In genomic region chr2:10670423-10671298, GRCm38 (mm10) we compare ENCODE assay signal across 14 mouse cellular contexts.
DNase-seq lines count a peak whose midpoint lies in the region; ATAC-seq lines count a peak whose summit lies in the region.
"Had no signal": no experiment of that assay in that cellular context is flagged by ENCODE, and none has a peak within 500 bp of the region (broad histone marks: within the 10 kb centered on the region; RNA-seq: fewer than 3 reads in every experiment).

No protein-coding gene starts in this region.

- peaks cover 15% of the 10 kb centered on the region for H3K4me1 ChIP-seq in forebrain, embryonic 12.5 days
- no peaks in the 10 kb centered on the region; the same call in 1 of the 2 replicates for H3K4me1 ChIP-seq in forebrain, embryonic 11.5 days (replicated peaks; ENCODE audit: control insufficient read depth, insufficient read depth, low read length)
- H3K4me1 ChIP-seq in midbrain, embryonic 11.5 days (ENCODE audit: control insufficient read depth, insufficient read depth, low read length): peaks cover 5% of the 10 kb centered on the region; the same call in 1 of the 2 replicates
- H3K4me1 ChIP-seq in midbrain, embryonic 10.5 days: peaks cover 20% of the 10 kb centered on the region
- H3K4me1 ChIP-seq in kidney, embryonic 16.5 days (ENCODE audit: insufficient read depth, low read length): peaks cover 27% of the 10 kb centered on the region
- peaks cover 17% of the 10 kb centered on the region for H3K4me1 ChIP-seq in neural tube, embryonic 13.5 days (replicated peaks)
- H3K4me1 ChIP-seq: embryonic facial prominence, embryonic 13.5 days; liver, embryonic 13.5 days had no signal

- H3K4me2 ChIP-seq in forebrain, embryonic 12.5 days: no peak overlapping the region
- H3K4me2 ChIP-seq in forebrain, embryonic 11.5 days (ENCODE audit: low read depth, low read length, severe bottlenecking): no peak overlapping the region
- no peak overlapping the region for H3K4me2 ChIP-seq in midbrain, embryonic 11.5 days
- H3K4me2 ChIP-seq in kidney, embryonic 16.5 days (replicated peaks; ENCODE audit: low read depth, low read length): no peak overlapping the region
- peak overlapping the region; percentile 34 for H3K4me2 ChIP-seq in neural tube, embryonic 13.5 days
- H3K4me2 ChIP-seq: embryonic facial prominence, embryonic 13.5 days; liver, embryonic 13.5 days had no signal

- H3K27ac ChIP-seq in forebrain, embryonic 12.5 days: no peak overlapping the region
- no peak overlapping the region for H3K27ac ChIP-seq in forebrain, embryonic 11.5 days (ENCODE audit: low read depth, low read length)
- H3K27ac ChIP-seq in midbrain, embryonic 11.5 days (ENCODE audit: low read depth, low read length): no peak overlapping the region
- no peak overlapping the region for H3K27ac ChIP-seq in midbrain, embryonic 10.5 days (replicated peaks)
- H3K27ac ChIP-seq in kidney, embryonic 16.5 days (ENCODE audit: low read length): no peak overlapping the region
- H3K27ac ChIP-seq in neural tube, embryonic 13.5 days (replicated peaks): no peak overlapping the region
- H3K27ac ChIP-seq: embryonic facial prominence, embryonic 13.5 days; gastrocnemius, adult 2 months; liver, embryonic 13.5 days had no signal

- no peak for DNase-seq in forebrain, embryonic 11.5 days (ENCODE audit: low spot score)
- DNase-seq in midbrain, embryonic 11.5 days (ENCODE audit: low spot score, missing footprints): no peak
- no peak for DNase-seq in midbrain, embryonic 10.5 days (ENCODE audit: low spot score)
- no peak for DNase-seq in adrenal gland, adult 8-10 months
- no peak for DNase-seq in urinary bladder, postnatal 36 days (ENCODE audit: low spot score in 2 of 2)
- DNase-seq: adrenal gland, postnatal 25 days; cerebellum, adult 2 months; gastrocnemius, adult 2 months; liver, embryonic 13.5 days had no signal

- peak; percentile 62; the same call in 1 of the 2 replicates for ATAC-seq in forebrain, embryonic 12.5 days (ENCODE audit: low FRiP score)
- no peak for ATAC-seq in forebrain, embryonic 11.5 days (replicated peaks; ENCODE audit: low FRiP score)
- ATAC-seq in midbrain, embryonic 11.5 days (ENCODE audit: low FRiP score): 0 out of 2 replicates have a peak, but pooled peaks have one; percentile 47
- ATAC-seq in kidney, embryonic 16.5 days (ENCODE audit: low FRiP score, low TSS enrichment): peak; percentile 68
- peak; percentile 78; the same call in 1 of the 2 replicates for ATAC-seq in neural tube, embryonic 13.5 days (ENCODE audit: low read depth)

- no peaks in the 10 kb centered on the region for H3K27me3 ChIP-seq in forebrain, embryonic 12.5 days
- no peaks in the 10 kb centered on the region for H3K27me3 ChIP-seq in forebrain, embryonic 11.5 days (ENCODE audit: control insufficient read depth, insufficient read depth, low read length)
- H3K27me3 ChIP-seq in midbrain, embryonic 11.5 days (ENCODE audit: control insufficient read depth, insufficient read depth, low read length): no peaks in the 10 kb centered on the region
- no peaks in the 10 kb centered on the region for H3K27me3 ChIP-seq in midbrain, embryonic 10.5 days (ENCODE audit: low read depth, poor library complexity, severe bottlenecking)
- no peaks in the 10 kb centered on the region for H3K27me3 ChIP-seq in kidney, embryonic 16.5 days (ENCODE audit: insufficient read depth, low read length)
- H3K27me3 ChIP-seq in neural tube, embryonic 13.5 days: no peaks in the 10 kb centered on the region
- H3K27me3 ChIP-seq: embryonic facial prominence, embryonic 13.5 days; liver, embryonic 13.5 days had no signal

- no peaks in the 10 kb centered on the region for H3K9me3 ChIP-seq in forebrain, embryonic 12.5 days
- H3K9me3 ChIP-seq in forebrain, embryonic 11.5 days (ENCODE audit: control insufficient read depth, low read length): no peaks in the 10 kb centered on the region
- H3K9me3 ChIP-seq in midbrain, embryonic 11.5 days (ENCODE audit: control insufficient read depth, low read length): no peaks in the 10 kb centered on the region
- H3K9me3 ChIP-seq in midbrain, embryonic 10.5 days (replicated peaks): no peaks in the 10 kb centered on the region
- no peaks in the 10 kb centered on the region for H3K9me3 ChIP-seq in kidney, embryonic 16.5 days (ENCODE audit: low read length)
- no peaks in the 10 kb centered on the region for H3K9me3 ChIP-seq in neural tube, embryonic 13.5 days
- H3K9me3 ChIP-seq: embryonic facial prominence, embryonic 13.5 days; G1E; liver, embryonic 13.5 days had no signal

- no peak overlapping the region for H3K9ac ChIP-seq in forebrain, embryonic 12.5 days
- no peak overlapping the region for H3K9ac ChIP-seq in forebrain, embryonic 11.5 days (ENCODE audit: low read length)
- no peak overlapping the region for H3K9ac ChIP-seq in midbrain, embryonic 11.5 days (ENCODE audit: low read length)
- no peak overlapping the region for H3K9ac ChIP-seq in kidney, embryonic 16.5 days (replicated peaks; ENCODE audit: low read length)
- H3K9ac ChIP-seq in neural tube, embryonic 13.5 days: no peak overlapping the region
- H3K9ac ChIP-seq: embryonic facial prominence, embryonic 13.5 days; liver, embryonic 13.5 days had no signal

- no peak overlapping the region for H3K4me3 ChIP-seq in forebrain, embryonic 12.5 days (replicated peaks)
- H3K4me3 ChIP-seq in forebrain, embryonic 11.5 days (ENCODE audit: low read depth, low read length): no peak overlapping the region
- no peak overlapping the region for H3K4me3 ChIP-seq in midbrain, embryonic 11.5 days (ENCODE audit: low read depth, low read length)
- H3K4me3 ChIP-seq in midbrain, embryonic 10.5 days: no peak overlapping the region
- no peak overlapping the region for H3K4me3 ChIP-seq in kidney, embryonic 16.5 days (ENCODE audit: low read length)
- H3K4me3 ChIP-seq in neural tube, embryonic 13.5 days: no peak overlapping the region
- H3K4me3 ChIP-seq: embryonic facial prominence, embryonic 13.5 days; gastrocnemius, adult 2 months; liver, embryonic 13.5 days had no signal

- WGBS in forebrain, embryonic 12.5 days: 31% methylated on average over 7 of the region's 7 CpGs
- 49% methylated on average over 7 of the region's 7 CpGs for WGBS in forebrain, embryonic 11.5 days
- 64% methylated on average over 7 of the region's 7 CpGs for WGBS in midbrain, embryonic 11.5 days
- 74% methylated on average over 7 of the region's 7 CpGs for WGBS in midbrain, embryonic 10.5 days
- 14% methylated on average over 7 of the region's 7 CpGs for WGBS in kidney, embryonic 16.5 days
- 16% methylated on average over 7 of the region's 7 CpGs for WGBS in neural tube, embryonic 13.5 days

- H3K36me3 ChIP-seq in forebrain, embryonic 12.5 days (replicated peaks): no peaks in the 10 kb centered on the region
- H3K36me3 ChIP-seq in forebrain, embryonic 11.5 days (ENCODE audit: control insufficient read depth, insufficient read depth, low read length): no peaks in the 10 kb centered on the region
- no peaks in the 10 kb centered on the region; the same call in 1 of the 2 replicates for H3K36me3 ChIP-seq in midbrain, embryonic 11.5 days (ENCODE audit: control insufficient read depth, insufficient read depth, low read length)
- H3K36me3 ChIP-seq in midbrain, embryonic 10.5 days: no peaks in the 10 kb centered on the region
- no peaks in the 10 kb centered on the region for H3K36me3 ChIP-seq in kidney, embryonic 16.5 days (ENCODE audit: insufficient read depth, low read length)
- H3K36me3 ChIP-seq in neural tube, embryonic 13.5 days: no peaks in the 10 kb centered on the region
- H3K36me3 ChIP-seq: embryonic facial prominence, embryonic 13.5 days; G1E; liver, embryonic 13.5 days had no signal
